Mouse (Mus musculus): ENCODE measurements around the gene Rap1gap2. TPM values are rescaled to one million over a fixed set of nuclear protein-coding genes. Genes with fewer than 3 reads are reported as not detected.

Gene Rap1gap2
- polyA plus RNA-seq, 1 experiment from 2014 or later, result 0.88 TPM

DNA sequence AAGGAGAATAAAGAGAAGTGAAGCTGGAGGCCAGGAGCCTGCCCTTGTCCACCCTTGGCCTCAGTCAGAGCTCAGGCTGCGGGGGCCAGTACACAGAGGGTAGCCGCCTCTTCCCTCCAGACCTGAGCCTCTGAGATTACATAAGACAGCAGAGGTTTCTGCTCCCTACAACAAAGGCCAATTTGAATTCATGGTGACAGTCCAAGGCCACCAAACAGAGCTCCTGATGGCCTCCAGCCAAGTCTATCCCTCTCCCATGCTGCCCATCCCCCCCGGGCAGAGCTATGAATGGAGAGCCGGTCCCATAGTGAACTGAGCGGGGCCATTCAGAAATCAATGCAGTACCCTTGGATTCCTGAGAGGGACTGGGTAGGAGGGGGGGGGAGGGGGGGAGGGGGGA lies 217.2 kb downstream of the Rap1gap2 start:
- peaks cover 7% of the 10 kb centered on the region for H3K4me1 ChIP-seq
- 0 out of 2 replicates have a peak overlapping the region, but pooled peaks have one; percentile 33 for H3K27ac ChIP-seq (replicated peaks)
- WGBS, result 81% methylated on average over 5 of the region's 5 CpGs
- no peaks in the 10 kb centered on the region for H3K9me3 ChIP-seq (replicated peaks)
- H3K27me3 ChIP-seq (ENCODE audit: low read depth, poor library complexity, severe bottlenecking), result no peaks in the 10 kb centered on the region
- H3K36me3 ChIP-seq, result no peaks in the 10 kb centered on the region
- H3K4me3 ChIP-seq, result no peak overlapping the region
- DNase-seq (ENCODE audit: low spot score), result no peak

- Histone ChIP-seq H3K27me3 (ENCODE audit: low read depth, poor library complexity, severe bottlenecking) (no peaks in the 10 kb centered on the region), H3K4me1 (peaks cover 7% of the 10 kb centered on the region), H3K36me3 (no peaks in the 10 kb centered on the region), H3K4me3 (no peak overlapping the region), H3K27ac (replicated peaks) (no peak overlapping the region), H3K9me3 (replicated peaks) (no peaks in the 10 kb centered on the region)
- 80% methylated on average over 6 of the region's 6 CpGs for WGBS
- no peak for DNase-seq (ENCODE audit: low spot score)
These were observed 217.8 kb downstream of the Rap1gap2 start for GRCm38 (mm10) chr11:74392903-74393302.

- 90% methylated on average over 11 of the region's 11 CpGs for WGBS
- no peaks in the 10 kb centered on the region for H3K27me3 ChIP-seq (ENCODE audit: low read depth, poor library complexity, severe bottlenecking)
These were observed 218.8 kb downstream of the Rap1gap2 start for GRCm38 (mm10) chr11:74391899-74392298.

DNA sequence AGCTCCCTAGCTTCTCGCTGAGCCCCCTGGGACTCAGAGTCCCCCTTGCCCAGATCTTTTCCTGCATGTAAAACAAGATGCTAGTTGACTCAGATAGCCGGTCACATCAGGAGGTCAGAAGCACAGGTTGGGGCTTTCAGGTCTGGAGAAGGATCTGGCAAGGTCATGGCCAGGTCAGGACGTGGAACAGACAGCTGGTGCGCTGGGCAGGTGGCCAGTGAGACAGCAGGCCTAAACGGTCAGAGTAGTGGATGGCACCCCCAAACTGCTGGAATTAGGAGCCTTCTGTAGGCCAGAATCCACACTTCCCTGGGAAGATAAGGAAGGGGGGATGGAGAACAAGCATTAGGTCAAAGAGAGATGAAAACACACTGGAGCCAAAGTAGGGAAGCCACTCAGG lies 223.5 kb downstream of the Rap1gap2 start:
- 85% methylated on average over 5 of the region's 5 CpGs for WGBS
- H3K27me3 ChIP-seq (ENCODE audit: low read depth, poor library complexity, severe bottlenecking), result no peaks in the 10 kb centered on the region
- H3K4me1 ChIP-seq, result no peaks in the 10 kb centered on the region
- H3K9me3 ChIP-seq (replicated peaks), result no peaks in the 10 kb centered on the region
- no peak overlapping the region for H3K4me3 ChIP-seq
- no peaks in the 10 kb centered on the region for H3K36me3 ChIP-seq
- no peak for DNase-seq (ENCODE audit: low spot score)
- H3K27ac ChIP-seq (replicated peaks), result no peak overlapping the region

More at GRCm38 (mm10) chr11:74391899-74392298, 218.8 kb downstream of the Rap1gap2 start:
- Histone ChIP-seq H3K4me1 (peaks cover 7% of the 10 kb centered on the region), H3K27ac (replicated peaks) (no peak overlapping the region), H3K36me3 (no peaks in the 10 kb centered on the region), H3K9me3 (replicated peaks) (no peaks in the 10 kb centered on the region), H3K4me3 (no peak overlapping the region)
- DNase-seq (ENCODE audit: low spot score), result no peak

GRCm38 (mm10) chr11:74385674-74386073 lies 225.0 kb downstream of the Rap1gap2 start:
- no peak overlapping the region for H3K27ac ChIP-seq (replicated peaks)
- H3K4me1 ChIP-seq, result no peaks in the 10 kb centered on the region
- no peak overlapping the region for H3K4me3 ChIP-seq
- H3K27me3 ChIP-seq (ENCODE audit: low read depth, poor library complexity, severe bottlenecking), result no peaks in the 10 kb centered on the region
- no peaks in the 10 kb centered on the region for H3K36me3 ChIP-seq
- H3K9me3 ChIP-seq (replicated peaks), result no peaks in the 10 kb centered on the region
- DNase-seq (ENCODE audit: low spot score), result no peak
- WGBS, result 92% methylated on average over 9 of the region's 9 CpGs

DNA sequence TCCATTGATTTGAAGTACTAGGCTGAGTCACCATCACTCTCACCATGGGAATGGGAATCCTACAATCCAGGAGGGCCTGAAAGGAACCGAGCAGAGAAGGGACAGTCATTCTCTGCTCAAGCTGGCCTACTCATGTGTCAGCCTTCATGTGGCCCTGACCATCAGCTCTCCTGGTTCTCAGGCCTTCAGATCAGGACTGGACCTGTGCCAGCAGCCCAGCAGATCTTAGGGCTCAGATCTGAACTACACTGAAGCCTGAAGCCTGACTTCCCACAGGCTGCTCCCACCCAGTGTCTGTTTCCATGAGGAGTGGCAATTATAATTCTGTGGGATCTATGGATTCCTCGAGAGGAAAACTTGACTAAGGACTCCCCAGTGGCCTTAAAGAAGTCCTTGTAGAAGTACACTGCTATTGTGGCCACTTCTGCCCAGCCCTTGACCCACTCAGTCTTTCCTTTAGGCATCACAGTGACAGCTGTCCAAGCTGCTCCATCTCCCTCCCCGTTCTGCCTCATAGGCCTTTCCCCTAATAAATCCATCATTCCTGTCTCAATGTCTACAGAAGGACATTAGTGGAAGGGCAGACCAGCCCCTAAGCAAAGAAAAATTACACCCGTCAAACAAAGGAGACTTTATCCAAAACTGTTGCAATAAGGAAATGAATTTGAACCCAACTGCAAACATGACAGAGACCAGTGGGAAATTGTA lies 231.4 kb downstream of the Rap1gap2 start:
- no peak for DNase-seq (ENCODE audit: low spot score)
- H3K4me3 ChIP-seq, result no peak overlapping the region
- 77% methylated on average over 4 of the region's 4 CpGs for WGBS

DNA sequence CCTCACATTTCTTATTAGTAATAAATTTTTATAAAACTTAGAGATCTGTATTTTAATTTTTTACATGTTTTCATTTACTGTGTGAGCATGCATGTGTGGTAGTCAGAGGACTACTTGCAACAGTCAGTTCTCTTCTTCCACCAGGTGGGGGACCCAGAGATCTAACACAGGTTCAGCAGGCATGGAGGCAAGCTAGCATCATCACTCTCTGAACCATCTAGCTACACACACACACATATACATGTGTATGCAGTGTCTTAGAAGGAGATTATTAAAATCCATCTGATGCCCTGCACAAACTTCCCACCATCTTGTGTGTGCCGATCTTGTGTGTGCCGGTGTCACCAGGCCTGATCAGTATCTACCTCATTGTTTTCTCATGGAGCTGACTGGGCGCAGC lies 233.9 kb downstream of the Rap1gap2 start:
- H3K36me3 ChIP-seq, result no peaks in the 10 kb centered on the region
- H3K27ac ChIP-seq (replicated peaks), result no peak overlapping the region
- no peaks in the 10 kb centered on the region for H3K27me3 ChIP-seq (ENCODE audit: low read depth, poor library complexity, severe bottlenecking)
- 0 out of 2 replicates have a peak, but pooled peaks cover 3% of the 10 kb centered on the region for H3K4me1 ChIP-seq
- 79% methylated on average over 3 of the region's 3 CpGs for WGBS
- H3K4me3 ChIP-seq, result no peak overlapping the region
- H3K9me3 ChIP-seq (replicated peaks), result no peaks in the 10 kb centered on the region
- peak; percentile 30 for DNase-seq (ENCODE audit: low spot score)

More for the DNA sequence above, 231.4 kb downstream of the Rap1gap2 start:
- Histone ChIP-seq H3K36me3 (no peaks in the 10 kb centered on the region), H3K27me3 (ENCODE audit: low read depth, poor library complexity, severe bottlenecking) (no peaks in the 10 kb centered on the region), H3K4me1 (0 out of 2 replicates have a peak, but pooled peaks cover 3% of the 10 kb centered on the region), H3K27ac (replicated peaks) (no peak overlapping the region), H3K9me3 (replicated peaks) (no peaks in the 10 kb centered on the region)

GRCm38 (mm10) chr11:74371393-74372100 lies 239.2 kb downstream of the Rap1gap2 start:
- no peaks in the 10 kb centered on the region for H3K9me3 ChIP-seq (replicated peaks)
- peak; percentile 81 for DNase-seq (ENCODE audit: low spot score)
- H3K27me3 ChIP-seq (ENCODE audit: low read depth, poor library complexity, severe bottlenecking), result peaks cover 11% of the 10 kb centered on the region
- no peaks in the 10 kb centered on the region for H3K36me3 ChIP-seq
- H3K27ac ChIP-seq (replicated peaks), result no peak overlapping the region
- 12% methylated on average over 22 of the region's 22 CpGs for whole genome bisulfite sequencing
- H3K4me1 ChIP-seq, result 0 out of 2 replicates have a peak, but pooled peaks cover 3% of the 10 kb centered on the region
- H3K4me3 ChIP-seq, result no peak overlapping the region

DNA sequence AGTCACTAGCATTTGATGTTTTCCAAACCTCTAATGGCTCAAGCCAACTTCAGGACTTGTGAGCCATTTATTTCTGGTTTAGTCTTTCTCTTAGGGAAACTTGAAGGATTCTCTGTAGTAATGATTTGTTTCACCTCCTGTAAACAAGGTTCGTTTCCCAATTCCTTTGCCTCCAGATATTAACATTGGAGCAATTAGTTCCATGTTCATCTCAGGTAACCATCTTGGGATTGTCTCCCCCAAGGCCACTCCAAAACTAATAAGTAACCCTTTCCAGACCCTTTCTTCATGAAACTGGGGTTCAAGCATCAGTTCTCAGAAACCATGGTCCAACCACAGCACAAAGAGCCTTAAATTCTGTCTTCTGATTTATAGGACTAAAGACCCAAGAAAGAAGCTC lies 248.9 kb downstream of the Rap1gap2 start, which contains the start of gene Olfr412:
Gene Olfr412, plus strand, starts transcription at position 301 of the 400 bp plus-strand sequence.
- Histone ChIP-seq H3K27ac (replicated peaks) (no peak within 1 kb of the TSS), H3K27me3 (ENCODE audit: low read depth, poor library complexity, severe bottlenecking) (no peaks in the 10 kb centered on the region), H3K9me3 (replicated peaks) (peaks cover 21% of the 10 kb centered on the region; the same call in 1 of the 2 replicates), H3K36me3 (no peaks in the 10 kb centered on the region), H3K4me3 (no peak within 1 kb of the TSS), H3K4me1 (no peaks in the 10 kb centered on the region)
- DNase-seq (ENCODE audit: low spot score), result no peak
- WGBS, result 93% methylated on average over 1 of the region's 1 CpGs

DNA sequence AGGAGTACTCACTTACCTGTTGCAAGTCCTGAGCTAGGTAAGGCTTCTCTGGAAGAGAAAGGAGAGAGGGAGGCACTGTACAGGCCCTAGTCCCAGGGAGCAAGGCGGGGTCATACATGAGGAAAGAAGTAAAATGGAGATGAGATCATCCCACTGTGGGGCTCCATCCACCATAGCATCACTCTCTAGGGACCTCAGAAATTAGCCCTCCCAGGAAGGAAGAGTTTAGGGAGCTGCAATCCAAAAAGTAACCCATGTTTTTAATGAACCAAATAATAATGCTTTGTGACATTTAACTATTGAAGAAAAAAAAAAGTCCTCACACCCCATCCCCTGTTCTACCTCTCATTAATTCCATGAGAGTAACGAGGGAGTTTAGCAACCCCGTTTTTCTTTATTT lies 258.2 kb downstream of the Rap1gap2 start, which contains the start of gene Olfr411:
Gene Olfr411, minus strand, starts transcription at position 101 of the 400 bp plus-strand sequence.
- H3K27ac ChIP-seq (replicated peaks), result no peak within 1 kb of the TSS
- H3K4me3 ChIP-seq, result no peak within 1 kb of the TSS
- peaks cover 9% of the 10 kb centered on the region; the same call in 1 of the 2 replicates for H3K9me3 ChIP-seq (replicated peaks)
- H3K4me1 ChIP-seq, result no peaks in the 10 kb centered on the region
- H3K36me3 ChIP-seq, result no peaks in the 10 kb centered on the region
- H3K27me3 ChIP-seq (ENCODE audit: low read depth, poor library complexity, severe bottlenecking), result no peaks in the 10 kb centered on the region
- DNase-seq (ENCODE audit: low spot score), result no peak
- 86% methylated on average over 3 of the region's 3 CpGs for WGBS

GRCm38 (mm10) chr11:74337931-74338330 lies 272.8 kb downstream of the Rap1gap2 start, which contains the start of gene Olfr410:
TSS of gene Olfr410 (minus strand) at chr11:74338031.
- no peaks in the 10 kb centered on the region for H3K36me3 ChIP-seq
- DNase-seq (ENCODE audit: low spot score), result no peak

More at GRCm38 (mm10) chr11:74337931-74338330, 272.8 kb downstream of the Rap1gap2 start, which contains the start of gene Olfr410:
- H3K27me3 ChIP-seq (ENCODE audit: low read depth, poor library complexity, severe bottlenecking), result no peaks in the 10 kb centered on the region
- 83% methylated on average over 6 of the region's 6 CpGs for WGBS
- H3K27ac ChIP-seq (replicated peaks), result no peak within 1 kb of the TSS
- no peaks in the 10 kb centered on the region for H3K4me1 ChIP-seq
- H3K4me3 ChIP-seq, result no peak within 1 kb of the TSS
- no peaks in the 10 kb centered on the region for H3K9me3 ChIP-seq (replicated peaks)

Measured in midbrain, embryonic 10.5 days (tissue).